ENCODE assay signal across 14 mouse cellular contexts in the genomic region with DNA sequence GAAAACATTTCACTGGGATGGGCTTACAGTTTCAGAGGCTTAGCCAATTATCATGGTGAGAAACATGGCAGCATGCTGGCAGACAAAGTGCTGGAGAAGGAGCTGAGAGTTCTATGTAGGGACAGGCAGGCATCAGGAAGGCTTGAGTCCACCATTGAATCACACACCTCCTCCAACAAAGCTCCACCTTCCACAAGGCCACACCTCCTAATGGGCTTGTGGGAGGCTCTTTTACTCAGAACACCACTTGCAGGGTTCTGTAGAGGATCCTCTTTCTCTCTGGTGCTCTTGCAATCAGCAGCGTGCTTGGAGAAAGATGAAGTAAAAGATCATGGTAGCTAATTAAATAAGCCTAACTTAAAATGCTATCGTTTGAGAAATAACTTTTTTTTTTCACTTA.
"Had no signal": no experiment of that assay in that cellular context is flagged by ENCODE, and none has a peak within 500 bp of the region (broad histone marks: within the 10 kb centered on the region; RNA-seq: fewer than 3 reads in every experiment).

No protein-coding gene starts in this region.

- H3K9me3 ChIP-seq: limb, embryonic 10.5 days; liver, embryonic 13.5 days; megakaryocyte, embryonic 14.5 days; midbrain, embryonic 15.5 days; neural tube, embryonic 12.5 days had no signal

- H3K27me3 ChIP-seq: liver, embryonic 13.5 days; megakaryocyte, embryonic 14.5 days; midbrain, embryonic 15.5 days; neural tube, embryonic 12.5 days had no signal

- H3K27ac ChIP-seq: left cerebral cortex, adult 2 months; limb, embryonic 10.5 days; liver, embryonic 13.5 days; midbrain, embryonic 15.5 days; neural tube, embryonic 12.5 days had no signal

- H3K4me1 ChIP-seq: limb, embryonic 10.5 days; midbrain, embryonic 15.5 days; neural tube, embryonic 12.5 days had no signal

- H3K4me2 ChIP-seq: liver, embryonic 13.5 days; midbrain, embryonic 11.5 days; midbrain, embryonic 15.5 days; neural tube, embryonic 12.5 days had no signal

- H3K4me3 ChIP-seq: left cerebral cortex, adult 2 months; limb, embryonic 10.5 days; liver, embryonic 13.5 days; megakaryocyte, embryonic 14.5 days; midbrain, embryonic 15.5 days; neural tube, embryonic 12.5 days had no signal

- H3K36me3 ChIP-seq: limb, embryonic 10.5 days; liver, embryonic 13.5 days; midbrain, embryonic 15.5 days; neural tube, embryonic 12.5 days had no signal

- DNase-seq: kidney, adult 8-10 months; kidney, postnatal 25 days; liver, embryonic 13.5 days; liver, postnatal 0 days; right cerebral cortex, adult 18-20 months; thymus, adult 18-20 months; thymus, postnatal 25 days had no signal

- H3K9ac ChIP-seq: liver, embryonic 13.5 days; liver, postnatal 0 days; midbrain, embryonic 15.5 days; neural tube, embryonic 12.5 days had no signal

- ATAC-seq: intestine, postnatal 0 days; liver, postnatal 0 days; midbrain, embryonic 15.5 days had no signal
